Mouse (Mus musculus) ovary, postnatal 36 days (tissue): ENCODE results near the gene Sgip1.

Experiments used
- DNase-seq: peaks from one replicate; pipeline ENCODE4 v3.0.0; 2022; ENCODE audit warnings: low spot score, mixed read lengths

Gene Sgip1

DNA sequence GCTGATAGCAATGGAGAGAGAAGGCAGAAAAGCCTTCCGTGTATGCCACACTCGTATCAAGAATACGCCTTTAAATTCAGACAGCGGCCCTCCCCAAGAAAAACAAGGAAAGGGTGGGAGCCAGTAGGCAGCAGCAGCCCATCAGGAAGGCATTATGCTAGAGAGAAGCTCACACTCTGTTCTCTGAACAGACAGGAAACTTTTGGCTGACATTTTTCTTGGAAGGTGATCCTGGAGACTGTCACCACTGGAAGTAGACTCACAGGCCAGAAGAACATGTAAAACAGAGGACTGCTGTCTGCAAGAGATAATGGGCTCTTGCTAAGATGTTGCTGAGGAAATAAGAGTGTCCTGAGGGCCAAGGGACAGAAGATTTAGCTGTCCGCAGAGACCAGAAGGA is 158.6 kb downstream of the Sgip1 start:
- no peak for DNase-seq

DNA sequence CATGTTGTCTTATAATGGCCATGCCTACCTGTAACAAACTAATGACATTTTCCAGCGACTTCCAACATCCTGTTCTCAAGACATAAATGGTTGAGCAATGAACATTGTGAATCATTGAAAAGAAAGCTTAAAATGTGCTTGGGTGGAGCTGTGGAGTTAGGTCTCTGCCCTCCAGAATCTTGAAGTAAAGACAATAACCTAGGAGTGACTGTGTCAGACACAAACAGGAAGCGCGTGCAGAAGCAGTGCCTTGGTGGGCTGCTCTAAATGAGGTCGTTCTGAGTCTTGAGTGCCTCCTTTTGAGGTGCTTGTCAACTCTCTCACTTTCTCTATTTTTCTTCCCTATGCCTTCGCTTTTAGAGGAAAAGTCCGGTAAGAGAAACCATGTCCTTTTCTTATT is 159.1 kb downstream of the Sgip1 start:
- DNase-seq: no peak

DNA sequence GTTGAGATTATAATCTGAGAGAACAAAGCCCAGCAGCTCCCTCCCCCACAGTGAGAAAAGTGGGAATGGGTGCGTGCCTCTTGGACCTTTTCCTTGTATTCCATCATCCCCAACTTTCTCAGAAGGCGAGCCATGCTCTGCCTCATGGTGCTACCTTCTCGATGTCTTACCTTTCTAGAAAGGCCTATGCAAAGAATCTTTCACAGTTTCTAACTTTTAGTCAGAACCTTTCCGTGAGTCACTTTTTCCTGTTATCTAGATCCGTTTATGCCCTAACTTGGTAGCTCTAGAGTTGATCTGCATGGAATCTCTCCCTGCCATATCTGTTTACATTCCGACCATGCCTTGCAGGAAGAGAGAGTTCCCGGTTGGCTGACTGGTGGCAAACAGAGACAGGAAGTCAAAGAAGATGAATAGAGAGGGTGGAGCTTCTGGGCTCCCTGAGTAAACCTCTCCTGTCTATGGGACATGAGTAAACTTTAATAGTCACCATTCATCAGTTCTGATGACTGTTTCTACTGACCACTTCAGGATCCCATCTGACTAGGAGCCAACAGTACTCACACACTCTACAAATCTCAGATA is 166.8 kb downstream of the Sgip1 start:
- no peak for DNase-seq

DNA sequence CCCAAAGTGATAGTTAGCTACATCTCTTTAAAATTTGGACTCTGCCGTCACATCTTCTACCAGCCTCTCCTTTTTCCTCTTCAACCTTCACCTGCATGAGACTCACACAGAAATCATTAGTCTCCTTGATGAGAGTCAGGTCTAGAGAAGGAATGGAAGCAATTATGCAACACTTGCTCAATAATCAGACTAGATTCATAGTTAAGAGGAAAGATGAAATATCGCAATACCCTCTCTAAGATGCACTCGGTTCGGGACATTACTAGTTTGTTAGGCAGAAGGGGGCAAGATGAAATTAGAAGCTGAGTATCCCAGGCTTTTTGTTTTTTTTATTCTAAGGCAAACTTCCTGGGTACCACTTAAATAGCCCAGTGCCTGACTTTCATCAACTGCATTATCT is 169.1 kb downstream of the Sgip1 start:
- DNase-seq: no peak

DNA sequence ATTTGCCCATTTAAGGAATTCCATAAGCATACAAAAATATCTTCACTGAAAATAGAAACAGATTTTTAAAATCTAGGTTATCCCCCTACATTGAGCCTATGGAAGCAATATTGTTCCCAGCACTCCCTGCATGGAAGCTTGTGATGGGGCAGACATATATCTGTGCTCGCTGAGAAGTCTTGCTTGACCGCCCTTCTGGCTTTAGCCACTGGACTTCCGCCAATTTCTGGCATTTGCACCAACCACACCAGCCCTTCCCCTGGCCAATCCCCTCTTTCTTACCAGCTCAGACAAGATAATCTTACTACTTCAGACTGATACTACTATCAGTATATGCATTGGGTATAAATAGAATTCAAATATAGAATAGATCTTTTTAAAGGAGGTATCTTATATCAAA is 172.1 kb downstream of the Sgip1 start:
- no peak for DNase-seq

DNA sequence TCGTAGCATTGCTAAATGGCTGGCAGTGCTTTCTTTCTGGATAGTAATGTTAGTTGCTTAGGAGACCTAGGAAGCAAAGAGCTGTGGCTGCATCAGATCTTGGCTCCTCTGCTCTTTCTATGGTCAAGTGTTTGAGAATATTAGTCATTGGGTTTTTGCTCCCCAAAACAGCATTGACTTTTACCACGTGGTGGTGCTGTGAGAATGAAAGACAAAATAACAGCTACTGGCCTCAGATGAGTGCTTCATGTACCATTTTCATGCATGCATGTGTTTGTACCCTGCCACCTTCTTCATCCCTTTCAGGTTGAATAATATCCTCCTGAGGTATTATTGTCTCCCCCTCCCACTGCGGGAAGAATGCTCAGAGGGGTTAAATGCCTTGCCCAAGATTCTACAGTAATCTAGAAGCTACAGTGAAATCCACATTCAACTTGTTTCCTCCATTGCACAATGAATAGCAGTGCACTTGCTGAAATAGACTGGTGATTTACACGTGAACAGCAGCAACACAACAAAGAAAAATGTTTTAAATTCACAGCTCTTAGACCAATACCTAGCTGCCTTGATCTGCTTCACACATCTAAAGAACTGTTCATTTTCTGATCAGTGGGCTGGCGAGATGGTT is 172.7 kb downstream of the Sgip1 start:
- no peak for DNase-seq

DNA sequence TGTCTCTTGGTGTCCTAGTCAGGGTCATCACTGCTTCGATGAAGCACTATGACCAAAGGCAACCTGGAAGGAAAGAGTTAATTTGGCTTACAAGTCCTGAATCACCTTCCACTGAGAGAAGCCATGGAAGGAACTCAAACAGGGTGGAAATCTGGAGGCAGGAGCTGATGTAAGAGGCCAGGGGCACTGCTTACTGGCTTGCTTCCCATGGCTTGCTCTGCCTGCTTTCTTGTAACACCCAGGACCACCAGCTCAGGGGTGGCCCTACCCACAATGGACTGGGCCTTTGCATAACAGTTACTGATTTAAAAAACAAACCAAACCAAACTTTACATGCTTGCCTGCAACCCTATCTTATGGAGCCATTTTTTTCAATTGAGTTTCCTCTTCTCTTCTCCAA is 177.1 kb downstream of the Sgip1 start:
- DNase-seq: no peak

DNA sequence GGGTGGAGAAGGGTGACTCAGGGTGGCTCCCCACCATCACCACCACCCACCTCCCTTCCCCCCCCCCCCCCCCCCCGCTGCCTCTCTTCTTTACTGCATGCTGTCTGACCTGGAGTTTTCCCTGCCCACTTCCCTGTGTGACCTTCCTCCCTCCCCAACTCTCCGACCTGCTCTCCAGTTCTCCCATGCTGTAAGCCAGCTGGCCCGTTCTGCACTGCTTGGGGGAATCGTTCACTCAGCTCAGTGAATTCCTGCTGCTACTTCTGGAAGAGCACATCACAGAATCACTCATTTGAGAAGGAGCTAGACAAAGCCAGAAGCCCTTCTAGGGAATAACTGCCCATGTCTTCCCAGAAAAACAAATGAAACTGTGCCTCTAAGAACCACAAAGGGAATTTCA is 188.4 kb downstream of the Sgip1 start:
- DNase-seq: no peak

DNA sequence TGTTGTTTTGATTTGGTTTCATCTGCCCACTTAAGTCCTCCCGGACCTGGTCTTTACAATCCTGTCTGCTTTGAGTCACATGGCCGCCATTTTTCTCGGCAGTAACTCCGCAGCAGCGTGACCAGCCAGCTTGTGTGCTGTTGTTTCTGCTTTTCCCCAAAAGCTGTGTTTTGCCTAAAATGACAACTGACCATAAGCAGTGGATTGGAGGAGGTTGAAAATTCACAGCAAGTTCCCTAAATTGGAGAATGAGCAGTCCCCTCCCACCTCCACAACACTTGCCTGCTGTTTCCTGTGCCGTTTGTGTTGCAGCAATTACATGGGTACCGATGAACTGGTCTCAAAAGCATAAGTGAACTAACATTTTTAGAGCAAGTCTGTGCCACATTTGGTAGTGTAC is 189.6 kb downstream of the Sgip1 start:
- no peak for DNase-seq

DNA sequence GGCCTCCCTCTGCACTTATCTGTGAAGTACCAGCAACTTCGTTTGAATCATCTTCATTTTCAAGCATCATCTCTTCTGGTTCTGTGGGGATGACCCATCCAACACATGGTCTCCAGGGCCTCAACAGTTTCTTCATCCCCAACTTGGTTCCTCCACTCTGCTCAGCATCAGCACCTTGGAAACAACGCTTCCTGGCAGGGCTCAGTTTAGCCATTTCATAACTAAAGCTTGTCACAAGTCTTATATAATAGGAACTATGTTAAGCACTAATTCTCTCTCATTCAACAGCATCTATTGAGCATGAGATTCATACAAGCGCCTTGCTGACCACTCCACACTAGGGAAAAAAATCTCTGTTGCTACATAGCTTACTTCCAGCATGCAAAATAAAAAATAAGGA is 199.2 kb downstream of the Sgip1 start:
- no peak for DNase-seq

DNA sequence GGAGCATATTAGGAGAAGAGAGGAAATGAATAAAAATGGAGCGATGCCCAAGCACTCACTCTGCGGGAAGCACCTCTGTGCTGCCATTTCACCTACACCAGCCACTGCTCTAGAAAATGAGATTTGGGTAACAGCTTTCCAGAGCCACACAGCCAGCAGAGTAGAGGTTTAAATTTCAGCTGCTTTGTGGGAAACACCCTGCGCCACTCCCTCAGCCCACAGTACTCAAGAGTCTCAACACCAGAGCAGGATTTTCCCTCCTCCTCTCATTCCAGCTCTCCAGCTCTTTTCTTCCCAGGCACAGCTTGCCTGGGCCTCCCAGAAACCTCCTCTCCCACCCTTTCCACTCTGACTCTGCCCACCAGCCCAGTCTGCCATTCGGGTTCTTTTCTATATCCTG is 199.6 kb downstream of the Sgip1 start:
- DNase-seq: no peak

DNA sequence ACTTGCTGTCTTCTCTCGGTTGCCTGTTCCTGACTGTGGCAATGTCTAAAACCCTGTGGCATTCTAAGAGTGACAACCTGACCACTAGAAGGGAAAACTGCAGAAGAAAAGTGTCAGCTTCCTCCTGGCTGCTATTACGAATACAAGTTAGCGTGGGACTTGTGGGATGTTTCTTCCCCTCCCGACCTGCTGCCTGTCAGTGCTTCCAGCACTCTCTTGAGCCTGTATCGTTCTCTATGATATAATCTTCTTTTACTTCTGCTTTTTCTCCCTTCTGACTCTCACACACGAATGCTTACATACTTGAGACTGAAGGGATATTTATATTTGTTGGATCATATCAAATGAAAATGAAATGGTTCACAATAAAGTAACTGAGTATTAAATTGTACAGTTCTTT is 203.2 kb downstream of the Sgip1 start:
- DNase-seq: no peak

DNA sequence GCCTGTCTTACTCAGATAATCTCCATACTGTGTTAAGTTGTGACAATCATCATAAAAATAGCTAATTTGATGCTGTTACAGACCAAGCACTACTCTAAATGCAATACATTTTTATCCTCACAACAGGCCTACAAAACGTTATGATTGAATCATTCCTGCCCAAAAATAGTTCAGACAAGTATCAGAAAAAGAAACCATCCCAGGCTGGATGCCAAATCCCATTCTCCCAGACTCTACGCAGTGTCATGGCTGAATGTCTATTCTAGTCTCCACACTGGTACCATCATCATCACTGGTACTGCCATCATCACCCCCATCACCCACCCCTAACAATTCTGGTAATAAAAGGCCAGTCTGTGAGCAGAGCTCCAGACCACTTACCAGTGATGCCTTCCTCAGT is 211.4 kb downstream of the Sgip1 start:
- no peak for DNase-seq

DNA sequence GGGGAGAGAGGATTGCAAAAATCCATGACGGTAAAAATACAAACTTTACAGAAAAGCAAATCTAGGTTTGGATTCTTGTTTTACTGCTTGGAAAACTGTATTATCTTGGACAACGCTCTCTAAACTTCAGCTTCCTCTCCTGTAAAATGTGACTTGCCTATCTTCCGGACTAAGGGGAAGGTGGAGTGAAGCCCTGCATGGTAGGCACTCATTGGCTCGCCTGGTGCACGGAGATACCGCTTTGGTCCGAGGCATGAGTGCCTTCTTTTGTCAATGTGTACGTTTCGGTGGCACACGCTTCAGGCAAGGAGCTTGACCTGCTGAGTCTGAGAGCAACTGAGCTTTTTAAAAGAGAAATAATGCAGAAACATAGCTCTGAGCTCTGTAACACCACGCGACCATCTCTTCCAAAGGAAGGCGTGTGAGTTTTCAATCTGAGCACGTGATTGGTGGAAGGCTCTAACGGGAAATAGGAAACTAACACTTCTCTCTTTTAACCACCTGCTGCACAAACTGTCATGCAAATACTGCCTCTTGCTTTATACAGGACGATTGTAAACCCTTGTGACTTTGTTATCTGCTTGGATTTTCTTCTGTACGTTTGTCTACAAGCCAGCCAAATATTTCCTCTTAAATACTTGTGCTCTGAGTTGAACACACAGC is 214.3 kb downstream of the Sgip1 start:
- DNase-seq: no peak

DNA sequence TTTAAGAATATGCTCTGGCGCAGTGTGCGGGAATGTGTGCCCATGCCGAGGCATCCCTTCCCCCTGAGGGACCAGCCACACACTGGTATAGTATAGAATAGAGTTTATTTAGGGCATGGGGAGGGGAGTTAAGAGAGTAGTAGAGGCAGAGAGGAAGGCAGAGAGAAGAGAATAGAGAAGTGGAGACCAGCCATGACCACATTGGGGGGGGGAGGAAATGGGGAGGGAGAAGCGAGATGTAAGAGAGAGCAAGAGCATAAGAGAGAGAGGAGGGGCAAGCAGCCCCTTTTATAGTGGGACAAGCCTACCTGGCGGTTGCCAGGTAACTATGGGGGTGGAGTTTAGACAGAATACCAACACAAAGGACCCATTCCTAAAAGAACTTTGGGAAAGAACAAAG is 218.3 kb downstream of the Sgip1 start:
- no peak for DNase-seq

DNA sequence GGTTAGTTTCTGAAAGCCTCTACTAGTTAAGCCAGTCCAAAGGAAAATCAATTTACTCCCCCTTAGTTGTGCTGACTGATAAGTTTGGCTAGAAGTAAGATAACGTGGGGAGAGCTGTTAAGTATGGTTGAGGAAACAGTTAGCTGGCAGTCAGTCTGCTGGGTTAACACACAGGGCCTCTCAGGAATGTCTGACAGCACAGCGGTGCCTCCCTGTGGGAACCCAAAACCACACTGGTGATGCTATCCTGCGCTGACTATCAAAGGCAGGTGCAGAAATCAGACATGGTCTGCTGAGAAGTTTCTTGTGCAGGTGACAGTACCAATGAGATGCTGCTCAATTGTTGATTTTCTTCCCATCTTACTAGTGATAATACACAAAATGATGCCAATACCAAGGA is 223.1 kb downstream of the Sgip1 start:
- DNase-seq: no peak

DNA sequence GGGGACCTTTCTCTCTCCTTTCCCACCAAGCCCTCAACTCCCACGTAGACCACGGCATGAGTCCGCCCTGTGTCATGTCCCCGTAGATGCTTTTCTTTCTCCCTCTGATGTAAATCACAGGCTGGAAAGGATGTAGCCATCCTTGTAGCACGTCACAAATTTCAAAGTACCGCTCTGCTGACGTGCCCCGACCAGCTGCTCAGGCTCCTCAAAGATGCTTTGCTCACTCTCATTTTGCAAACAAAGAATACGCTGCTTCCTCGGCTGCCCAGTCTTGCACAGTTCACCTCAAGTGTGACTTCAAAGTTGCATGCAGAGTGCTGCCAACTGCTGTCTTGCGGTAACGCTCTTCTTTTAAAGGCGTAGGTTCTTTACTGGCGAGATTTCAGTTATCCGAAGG is 226.7 kb downstream of the Sgip1 start:
- no peak for DNase-seq

DNA sequence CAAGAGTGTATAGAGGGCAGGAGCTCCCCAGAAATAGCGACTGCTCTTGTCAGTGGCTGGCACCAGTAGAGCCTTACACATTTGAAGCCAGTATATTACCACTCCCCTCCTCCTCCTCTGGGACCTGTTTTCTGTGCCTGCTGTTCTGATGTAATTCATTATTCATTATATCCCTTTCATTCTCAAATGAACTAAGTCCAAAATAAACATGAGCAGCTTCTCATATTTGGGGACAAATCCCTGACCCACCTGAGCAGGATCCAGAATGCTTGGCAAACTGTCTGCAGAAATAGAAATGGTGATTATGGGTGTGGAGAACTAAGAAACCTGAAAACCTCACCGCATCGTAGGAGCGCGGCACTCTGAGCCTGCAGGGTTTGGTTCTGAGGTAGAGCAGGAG is 228.5 kb downstream of the Sgip1 start:
- no peak for DNase-seq

DNA sequence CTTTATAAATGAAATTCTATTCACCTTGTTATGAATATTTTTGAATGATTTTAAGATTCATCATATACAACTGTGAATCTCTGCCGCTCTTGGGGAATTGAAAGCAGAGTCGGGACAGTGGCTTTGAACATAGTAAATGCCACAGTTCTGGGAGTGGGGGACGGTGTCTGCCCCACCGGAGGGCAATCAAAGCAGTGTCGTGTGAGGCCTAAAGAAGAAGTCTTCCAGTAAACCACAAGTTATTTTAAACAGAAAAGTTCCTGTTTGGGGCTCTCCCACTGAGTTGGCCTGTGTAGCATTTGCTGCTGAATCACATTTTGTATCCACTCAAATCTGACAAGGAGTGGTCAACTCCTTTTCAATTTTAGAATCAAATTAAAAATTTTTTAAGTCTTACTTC is 230.1 kb downstream of the Sgip1 start:
- DNase-seq: no peak

DNA sequence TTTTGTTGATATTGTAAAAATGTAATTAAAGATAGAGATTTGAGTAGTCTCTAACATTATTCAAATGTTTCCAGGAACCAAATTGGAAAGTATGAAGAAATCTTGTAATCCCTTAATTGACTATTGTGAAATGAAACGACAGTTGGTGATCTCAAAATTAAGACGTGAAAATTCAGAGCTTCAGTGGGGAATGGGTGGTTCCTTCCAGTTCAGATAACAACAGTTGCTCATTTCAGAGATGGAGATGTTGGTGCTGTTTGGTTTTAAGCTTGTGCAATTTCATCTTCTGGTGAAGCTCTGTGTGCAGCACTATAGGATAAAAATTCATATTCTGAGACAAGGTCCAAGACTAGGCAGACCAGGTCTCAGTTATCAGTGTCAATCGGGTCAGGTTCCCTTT is 231.0 kb downstream of the Sgip1 start:
- DNase-seq: no peak

DNA sequence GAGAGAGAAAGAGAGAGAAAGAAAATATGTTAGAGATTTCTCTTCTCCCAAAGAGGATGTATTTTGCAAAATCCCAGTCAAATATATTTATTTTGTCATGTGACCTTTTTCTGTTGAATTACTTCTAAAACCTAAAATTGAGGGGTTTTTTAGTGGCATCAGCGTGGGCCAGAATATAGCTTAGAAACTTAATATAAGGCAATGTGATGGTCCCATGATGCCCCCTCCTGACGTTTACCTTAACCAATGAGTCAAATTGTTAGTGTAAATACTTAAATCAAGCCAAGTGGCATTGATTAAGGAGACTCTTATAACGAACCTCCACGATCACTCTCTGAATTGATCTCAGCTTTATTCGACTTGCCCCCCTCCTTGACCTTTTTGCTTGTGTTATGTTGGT is 233.1 kb downstream of the Sgip1 start:
- DNase-seq: no peak

DNA sequence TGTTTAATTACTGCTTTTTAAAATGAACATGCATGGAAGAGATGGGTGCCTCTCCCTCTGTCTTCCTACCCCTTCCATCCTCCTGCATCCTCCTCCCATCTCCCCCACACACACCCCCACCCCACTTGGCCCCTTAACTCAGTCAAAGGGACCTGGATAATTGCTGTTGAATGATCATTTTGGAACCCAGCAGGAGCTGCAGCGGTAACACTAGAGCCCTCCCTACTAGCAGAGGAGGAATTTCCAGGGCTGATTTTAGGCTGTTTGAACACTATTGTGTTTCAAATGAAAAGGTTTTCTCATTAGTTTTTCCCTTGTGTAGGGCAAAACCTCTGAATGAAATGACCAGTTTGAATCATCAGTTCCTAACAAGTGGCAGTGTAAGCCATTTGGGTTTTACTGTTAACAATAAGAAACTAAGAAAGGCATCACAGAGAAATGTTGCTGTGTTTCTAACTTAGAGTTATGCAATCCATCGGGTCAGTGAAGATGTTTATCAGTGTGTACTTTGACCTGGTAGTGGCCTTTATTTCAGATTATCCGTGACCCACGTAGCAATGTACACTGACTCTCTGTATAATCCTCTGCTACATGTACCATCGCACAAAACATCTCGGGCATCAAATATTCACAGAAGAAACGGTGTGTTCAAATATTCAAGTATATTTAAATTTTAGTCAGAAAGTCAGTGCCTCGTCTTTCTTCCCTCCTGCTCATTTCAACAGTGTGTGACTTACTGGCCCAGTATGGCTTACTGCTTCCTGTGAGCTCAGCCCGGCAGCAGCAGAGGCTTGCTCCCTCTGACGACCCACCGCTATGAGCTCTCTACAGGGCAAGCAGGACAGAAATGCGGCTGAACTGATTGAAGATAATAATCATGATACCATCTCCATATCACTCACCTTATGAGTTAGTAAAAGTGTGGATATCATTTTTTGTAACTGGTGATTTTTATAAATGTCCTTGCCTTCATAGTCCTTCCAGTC is 235.5 kb downstream of the Sgip1 start:
- DNase-seq: no peak
